Mouse (Mus musculus): Measurements from ENCODE around the gene Thsd7b. TPM values are rescaled to one million over a fixed set of nuclear protein-coding genes. Genes with fewer than 3 reads are reported as not detected.

Thsd7b gene
- polyA plus RNA-seq, 1 experiment from 2014 or later: 14.3 TPM

DNA sequence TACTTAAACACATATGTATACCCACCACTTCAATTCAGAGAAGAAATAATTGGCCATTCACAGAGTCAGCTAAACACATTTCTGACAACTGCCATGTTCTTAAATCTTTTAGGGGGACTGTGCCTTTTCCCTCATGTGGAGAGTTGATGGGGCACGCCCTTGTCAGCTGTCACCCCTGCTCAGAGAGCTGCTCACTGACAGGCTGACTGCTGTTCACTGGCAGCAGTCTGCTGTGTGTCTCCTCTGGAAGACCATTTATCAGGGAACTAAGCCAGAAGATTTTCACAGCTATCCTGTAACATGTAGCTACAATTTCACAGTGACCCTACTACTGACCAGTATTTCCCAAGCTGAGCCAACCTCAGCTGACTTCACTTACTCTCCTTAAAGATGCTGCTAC lies 432.6 kb downstream of the Thsd7b start:
- 66% methylated on average over 1 of the region's 1 CpGs for WGBS
- no peaks in the 10 kb centered on the region for H3K9me3 ChIP-seq
- ATAC-seq (replicated peaks): no peak

GRCm38 (mm10) chr1:129712706-129713105 lies 439.6 kb downstream of the Thsd7b start:
- 92% methylated on average over 3 of the region's 3 CpGs for WGBS
- Histone ChIP-seq H3K36me3 (replicated peaks) (no peaks in the 10 kb centered on the region), H3K4me2 (no peak overlapping the region)

More for the DNA sequence above, 432.6 kb downstream of the Thsd7b start:
- no peaks in the 10 kb centered on the region for H3K4me1 ChIP-seq
- no peaks in the 10 kb centered on the region for H3K27me3 ChIP-seq (replicated peaks)
- H3K4me3 ChIP-seq: no peak overlapping the region
- no peak overlapping the region for H3K9ac ChIP-seq
- no peaks in the 10 kb centered on the region for H3K36me3 ChIP-seq (replicated peaks)
- no peak overlapping the region for H3K4me2 ChIP-seq
- no peak overlapping the region for H3K27ac ChIP-seq

DNA sequence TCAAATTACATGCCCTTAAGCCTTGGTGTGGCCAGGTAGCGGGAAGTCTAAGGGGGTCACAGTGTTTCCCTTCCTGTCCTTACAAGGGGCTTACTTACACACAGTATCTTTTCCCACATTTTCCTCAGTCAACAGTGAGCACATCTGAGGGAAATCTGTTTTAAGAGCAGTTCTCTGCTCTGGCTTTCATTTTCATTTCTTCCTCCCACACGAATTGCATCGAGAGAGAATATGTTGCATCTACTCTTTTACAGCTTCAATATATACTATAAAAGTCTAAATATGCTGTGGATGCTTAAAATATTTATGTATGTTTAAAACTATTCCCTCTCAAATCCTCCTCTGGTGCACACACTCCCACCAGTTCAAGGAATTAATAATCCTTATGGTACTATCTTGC lies 440.5 kb downstream of the Thsd7b start:
- no peaks in the 10 kb centered on the region for H3K9me3 ChIP-seq

More at GRCm38 (mm10) chr1:129712706-129713105, 439.6 kb downstream of the Thsd7b start:
- Histone ChIP-seq H3K4me3 (no peak overlapping the region), H3K9ac (no peak overlapping the region), H3K9me3 (no peaks in the 10 kb centered on the region), H3K4me1 (no peaks in the 10 kb centered on the region), H3K27ac (no peak overlapping the region), H3K27me3 (replicated peaks) (no peaks in the 10 kb centered on the region)
- no peak for ATAC-seq (replicated peaks)

DNA sequence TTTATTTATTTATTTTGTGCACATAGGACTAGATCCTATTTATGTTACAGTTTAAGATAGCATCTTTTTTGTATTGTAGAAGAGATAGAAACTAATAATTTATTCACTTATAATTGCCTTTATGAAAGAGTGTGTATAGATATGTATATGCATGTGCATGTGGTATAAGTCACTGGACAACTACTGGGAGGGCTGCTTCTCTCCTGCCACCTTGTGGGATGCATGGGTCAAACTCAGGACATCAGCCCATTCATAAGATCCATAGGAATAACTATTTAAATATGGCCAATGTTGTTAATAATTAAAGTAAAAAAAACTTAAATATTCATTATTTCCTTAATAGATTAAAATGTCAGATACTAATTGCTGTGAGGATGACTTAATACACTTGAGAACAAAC lies 446.5 kb downstream of the Thsd7b start:
- no peak for ATAC-seq (replicated peaks)
- H3K27me3 ChIP-seq (replicated peaks): no peaks in the 10 kb centered on the region
- H3K36me3 ChIP-seq (replicated peaks): no peaks in the 10 kb centered on the region
- no peaks in the 10 kb centered on the region for H3K4me1 ChIP-seq
- H3K4me3 ChIP-seq: no peak overlapping the region
- no peak overlapping the region for H3K4me2 ChIP-seq
- no peak overlapping the region for H3K9ac ChIP-seq
- no peaks in the 10 kb centered on the region for H3K9me3 ChIP-seq
- H3K27ac ChIP-seq: no peak overlapping the region

More for the DNA sequence above, 440.5 kb downstream of the Thsd7b start:
- Histone ChIP-seq H3K36me3 (replicated peaks) (no peaks in the 10 kb centered on the region), H3K27me3 (replicated peaks) (no peaks in the 10 kb centered on the region), H3K4me3 (no peak overlapping the region), H3K9ac (no peak overlapping the region), H3K4me1 (no peaks in the 10 kb centered on the region), H3K4me2 (no peak overlapping the region), H3K27ac (no peak overlapping the region)
- WGBS: 88% methylated on average over 3 of the region's 3 CpGs
- ATAC-seq (replicated peaks): no peak

- no peak overlapping the region for H3K4me3 ChIP-seq
- H3K4me1 ChIP-seq: no peaks in the 10 kb centered on the region
- no peaks in the 10 kb centered on the region for H3K27me3 ChIP-seq (replicated peaks)
- no peaks in the 10 kb centered on the region for H3K36me3 ChIP-seq (replicated peaks)
- WGBS: 94% methylated on average over 2 of the region's 2 CpGs
- no peak overlapping the region for H3K27ac ChIP-seq
- no peaks in the 10 kb centered on the region for H3K9me3 ChIP-seq
- H3K9ac ChIP-seq: no peak overlapping the region
- no peak overlapping the region for H3K4me2 ChIP-seq
- ATAC-seq (replicated peaks): no peak
These were observed 458.9 kb downstream of the Thsd7b start for GRCm38 (mm10) chr1:129731991-129732390.

- no peak for ATAC-seq (replicated peaks)
- no peak overlapping the region for H3K9ac ChIP-seq
- no peak overlapping the region for H3K27ac ChIP-seq
- H3K4me2 ChIP-seq: no peak overlapping the region
- H3K4me3 ChIP-seq: no peak overlapping the region
- H3K36me3 ChIP-seq (replicated peaks): no peaks in the 10 kb centered on the region
- no peaks in the 10 kb centered on the region for H3K27me3 ChIP-seq (replicated peaks)
- H3K4me1 ChIP-seq: no peaks in the 10 kb centered on the region
- 55% methylated on average over 3 of the region's 3 CpGs for WGBS
- no peaks in the 10 kb centered on the region for H3K9me3 ChIP-seq
These were observed 474.5 kb downstream of the Thsd7b start for GRCm38 (mm10) chr1:129747595-129747994.

GRCm38 (mm10) chr1:129756548-129757240 lies 483.6 kb downstream of the Thsd7b start:
- WGBS: 42% methylated on average over 1 of the region's 1 CpGs
- Histone ChIP-seq H3K36me3 (replicated peaks) (no peaks in the 10 kb centered on the region), H3K4me3 (no peak overlapping the region), H3K9me3 (no peaks in the 10 kb centered on the region), H3K4me2 (no peak overlapping the region), H3K27ac (0 out of 2 replicates have a peak overlapping the region, but pooled peaks have one; percentile 2), H3K9ac (no peak overlapping the region), H3K27me3 (replicated peaks) (no peaks in the 10 kb centered on the region), H3K4me1 (peaks cover 8% of the 10 kb centered on the region; the same call in 1 of the 2 replicates)
- ATAC-seq (replicated peaks): peak; percentile 75

DNA sequence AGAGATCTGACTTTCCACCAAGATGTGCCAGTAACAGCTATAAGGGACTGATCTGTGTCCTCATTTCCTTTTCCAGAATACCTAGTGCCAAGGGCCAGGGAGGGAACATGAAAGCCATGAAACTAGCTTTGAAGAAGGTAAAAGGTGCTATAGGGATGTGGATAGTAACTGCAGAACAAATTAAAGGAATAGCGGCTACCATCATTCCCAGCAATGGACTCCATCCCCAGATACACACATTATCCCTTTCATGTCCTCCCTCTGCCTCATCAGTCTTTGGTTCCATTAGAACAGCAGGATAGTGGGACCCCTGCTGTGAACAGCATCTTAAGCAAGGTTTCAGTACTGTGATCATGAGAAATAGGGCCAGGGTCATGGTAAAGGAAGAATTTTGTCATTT lies 485.9 kb downstream of the Thsd7b start:
- ATAC-seq (replicated peaks): 0 out of 2 replicates have a peak, but pooled peaks have one; percentile 60
- Histone ChIP-seq H3K36me3 (replicated peaks) (no peaks in the 10 kb centered on the region), H3K9ac (no peak overlapping the region), H3K4me1 (peaks cover 8% of the 10 kb centered on the region; the same call in 1 of the 2 replicates), H3K27me3 (replicated peaks) (no peaks in the 10 kb centered on the region), H3K4me3 (no peak overlapping the region), H3K4me2 (no peak overlapping the region), H3K9me3 (no peaks in the 10 kb centered on the region), H3K27ac (no peak overlapping the region)
- 67% methylated on average over 1 of the region's 1 CpGs for WGBS

- peaks cover 8% of the 10 kb centered on the region; the same call in 1 of the 2 replicates for H3K4me1 ChIP-seq
- ATAC-seq (replicated peaks): no peak
- no peak overlapping the region for H3K4me2 ChIP-seq
- H3K27ac ChIP-seq: no peak overlapping the region
- WGBS: 98% methylated on average over 1 of the region's 1 CpGs
- no peaks in the 10 kb centered on the region for H3K9me3 ChIP-seq
- no peak overlapping the region for H3K9ac ChIP-seq
- no peaks in the 10 kb centered on the region for H3K27me3 ChIP-seq (replicated peaks)
- no peaks in the 10 kb centered on the region for H3K36me3 ChIP-seq (replicated peaks)
- H3K4me3 ChIP-seq: no peak overlapping the region
These were observed 488.1 kb downstream of the Thsd7b start for GRCm38 (mm10) chr1:129761234-129761633.

DNA sequence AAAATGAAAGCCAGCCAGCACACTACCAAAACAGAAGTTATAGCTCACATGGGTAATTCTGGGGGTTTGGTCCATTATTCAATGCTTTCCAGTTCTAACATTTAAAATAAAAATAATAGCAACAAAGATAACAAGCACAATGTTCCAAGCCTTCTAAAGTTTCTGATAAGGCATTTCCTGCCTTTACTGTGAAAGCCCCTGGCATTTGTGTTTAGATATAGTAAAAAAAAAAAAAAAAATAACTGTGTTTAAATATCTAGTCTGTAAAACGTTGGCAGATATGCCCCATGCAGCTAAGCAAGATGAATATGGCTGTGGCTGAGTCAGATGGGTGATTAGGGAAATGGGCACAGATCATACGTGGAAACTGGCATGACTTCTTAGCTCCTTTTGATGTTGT lies 491.6 kb downstream of the Thsd7b start:
- WGBS: 56% methylated on average over 2 of the region's 2 CpGs
- ATAC-seq (replicated peaks): no peak
- Histone ChIP-seq H3K4me2 (no peak overlapping the region), H3K27me3 (replicated peaks) (no peaks in the 10 kb centered on the region), H3K4me1 (no peaks in the 10 kb centered on the region), H3K9me3 (no peaks in the 10 kb centered on the region), H3K27ac (no peak overlapping the region), H3K36me3 (replicated peaks) (no peaks in the 10 kb centered on the region), H3K9ac (no peak overlapping the region), H3K4me3 (no peak overlapping the region)

DNA sequence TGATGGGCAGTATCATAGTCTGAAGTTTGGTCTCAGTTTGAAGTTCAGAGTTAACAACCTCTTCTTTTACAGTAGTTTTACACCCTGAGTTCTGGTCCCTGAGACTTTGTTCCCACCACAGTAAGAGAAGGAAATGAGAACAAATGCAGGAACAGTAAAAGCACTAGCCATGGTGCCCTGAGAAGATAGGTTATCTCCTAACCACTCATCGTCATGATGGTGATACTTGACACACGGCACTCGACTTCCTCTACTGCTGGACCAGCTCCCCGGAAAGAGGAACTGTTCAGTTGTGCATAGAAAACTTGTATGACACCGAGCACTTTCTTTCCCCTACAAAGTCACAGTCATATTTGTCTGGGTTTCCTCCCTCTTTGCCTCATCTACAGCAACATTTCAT lies 504.0 kb downstream of the Thsd7b start:
- Histone ChIP-seq H3K4me1 (no peaks in the 10 kb centered on the region), H3K36me3 (replicated peaks) (no peaks in the 10 kb centered on the region), H3K27ac (no peak overlapping the region), H3K9me3 (no peaks in the 10 kb centered on the region), H3K4me2 (no peak overlapping the region), H3K4me3 (no peak overlapping the region), H3K9ac (no peak overlapping the region), H3K27me3 (replicated peaks) (no peaks in the 10 kb centered on the region)
- WGBS: 92% methylated on average over 5 of the region's 5 CpGs
- no peak for ATAC-seq (replicated peaks)

DNA sequence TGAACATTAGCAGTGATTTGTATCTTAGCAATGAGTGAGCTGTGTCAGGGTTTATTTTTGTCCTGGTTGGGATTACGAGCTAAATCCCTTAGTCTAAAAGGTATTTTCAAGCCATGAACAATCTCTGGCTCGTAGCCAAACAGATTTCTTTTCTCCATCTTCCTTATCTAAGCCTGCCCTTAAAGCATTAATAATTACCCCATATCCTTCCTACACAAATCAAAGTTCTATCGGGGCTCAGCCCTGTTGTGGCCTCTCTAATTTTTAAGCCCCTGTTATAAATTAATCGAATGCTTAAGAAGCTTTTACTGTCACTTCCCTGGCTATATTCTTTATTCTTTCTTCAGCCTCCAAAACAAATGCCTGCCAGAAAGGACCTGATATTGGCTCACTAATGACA lies 506.4 kb downstream of the Thsd7b start:
- no peak for ATAC-seq (replicated peaks)
- no peak overlapping the region for H3K4me2 ChIP-seq
- H3K9me3 ChIP-seq: no peaks in the 10 kb centered on the region
- H3K9ac ChIP-seq: no peak overlapping the region
- WGBS: 40% methylated on average over 4 of the region's 4 CpGs
- H3K36me3 ChIP-seq (replicated peaks): no peaks in the 10 kb centered on the region
- no peaks in the 10 kb centered on the region for H3K4me1 ChIP-seq
- no peak overlapping the region for H3K4me3 ChIP-seq
- no peak overlapping the region for H3K27ac ChIP-seq
- no peaks in the 10 kb centered on the region for H3K27me3 ChIP-seq (replicated peaks)

DNA sequence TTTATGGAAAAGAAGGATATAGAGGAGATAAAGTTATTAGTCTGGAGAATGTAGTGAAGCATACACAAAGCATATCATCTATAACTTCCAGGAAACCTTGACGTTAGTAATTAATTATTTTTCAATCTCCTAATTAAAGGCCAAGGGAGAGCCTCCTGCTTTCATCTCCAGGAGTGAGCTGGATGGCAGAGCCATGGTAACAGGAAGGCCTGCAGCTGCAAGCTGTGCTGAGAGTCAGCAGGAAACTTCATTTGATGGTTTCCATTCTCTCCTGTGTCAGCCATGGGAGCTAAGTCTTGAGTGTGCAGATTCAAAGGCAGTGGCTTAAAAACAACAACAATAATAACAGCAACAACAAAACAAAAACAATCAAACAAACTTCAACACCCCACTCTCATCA lies 507.5 kb downstream of the Thsd7b start:
- Histone ChIP-seq H3K27me3 (replicated peaks) (no peaks in the 10 kb centered on the region), H3K27ac (no peak overlapping the region), H3K4me2 (no peak overlapping the region), H3K4me3 (no peak overlapping the region), H3K9me3 (no peaks in the 10 kb centered on the region), H3K9ac (no peak overlapping the region), H3K36me3 (replicated peaks) (no peaks in the 10 kb centered on the region), H3K4me1 (no peaks in the 10 kb centered on the region)
- 45% methylated on average over 1 of the region's 1 CpGs for WGBS
- ATAC-seq (replicated peaks): no peak

Data from midbrain, embryonic 15.5 days (tissue).